ENCODE assay signal across 8 mouse cellular contexts in the genomic region with DNA sequence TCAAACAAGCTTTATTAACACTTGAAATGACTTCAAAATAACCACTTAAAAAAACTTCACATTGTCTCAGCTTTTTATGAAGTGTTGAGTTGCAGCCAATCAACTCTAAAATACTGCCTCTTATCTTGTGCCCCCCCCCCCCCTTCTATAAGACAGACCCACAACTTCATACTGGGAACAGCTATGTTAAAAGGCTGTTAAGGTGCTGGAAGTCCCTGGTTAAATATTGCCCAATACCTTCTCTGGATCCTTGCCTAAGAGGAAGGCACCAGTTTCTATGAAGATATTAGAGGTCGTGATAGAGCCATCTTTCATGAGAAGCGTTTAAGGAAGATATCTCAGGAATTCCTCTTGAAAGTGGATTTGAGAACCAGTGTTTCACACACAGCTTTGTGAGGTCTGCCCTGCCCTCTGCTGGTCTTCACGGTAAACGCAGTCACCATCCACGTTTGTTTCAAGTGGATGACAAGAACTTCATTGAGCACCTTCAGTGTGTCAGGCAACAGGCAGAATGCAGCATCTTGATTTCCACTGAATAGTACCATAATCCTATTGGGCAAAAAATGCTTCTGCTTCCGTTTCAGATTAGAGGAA.
DNase-seq lines count a peak whose midpoint lies in the region; ATAC-seq and TF ChIP-seq lines count a peak whose summit lies in the region.

No protein-coding gene starts in this region.

- DNase-seq in liver = peak; percentile 58
- DNase-seq in c-Kit-positive CD71-negative TER-119-negative erythroid progenitor cells, embryonic 14.5 days (ENCODE audit: low read depth) = peak; percentile 14
- DNase-seq in left cerebral cortex, postnatal 4 days = peak; percentile 80
- DNase-seq in thymus, postnatal 14 days = peak; percentile 53

- peak; percentile 93 for TF ChIP-seq CTCF in intestine, postnatal 0 days (IDR thresholded peaks at IDR 0.05; ENCODE audit: low read depth)

- ATAC-seq in liver, embryonic 12.5 days = no peak
- peak; percentile 54; the same call in 1 of the 2 replicates for ATAC-seq in forebrain, embryonic 16.5 days
- ATAC-seq in intestine, postnatal 0 days = no peak
- 0 out of 2 replicates have a peak, but pooled peaks have one; percentile 59 for ATAC-seq in monocyte, adult 5-6 weeks (replicated peaks; ENCODE audit: insufficient number of reproducible peaks, low FRiP score, low TSS enrichment, poor library complexity, severe bottlenecking)

- H3K36me3 ChIP-seq in liver, embryonic 12.5 days = no peaks in the 10 kb centered on the region
- H3K36me3 ChIP-seq in forebrain, embryonic 16.5 days (ENCODE audit: control insufficient read depth, insufficient read depth) = no peaks in the 10 kb centered on the region
- H3K36me3 ChIP-seq in intestine, postnatal 0 days (ENCODE audit: control insufficient read depth, insufficient read depth) = no peaks in the 10 kb centered on the region

- H3K4me1 ChIP-seq in liver, embryonic 12.5 days = no peaks in the 10 kb centered on the region
- peaks cover 6% of the 10 kb centered on the region for H3K4me1 ChIP-seq in forebrain, embryonic 16.5 days (replicated peaks; ENCODE audit: control insufficient read depth, insufficient read depth, low read length)
- no peaks in the 10 kb centered on the region for H3K4me1 ChIP-seq in intestine, postnatal 0 days (replicated peaks; ENCODE audit: control insufficient read depth, insufficient read depth, low read length)

- no peaks in the 10 kb centered on the region for H3K9me3 ChIP-seq in liver, embryonic 12.5 days (replicated peaks)
- no peaks in the 10 kb centered on the region for H3K9me3 ChIP-seq in forebrain, embryonic 16.5 days (ENCODE audit: control insufficient read depth, low read length)
- H3K9me3 ChIP-seq in intestine, postnatal 0 days (ENCODE audit: control insufficient read depth) = no peaks in the 10 kb centered on the region

- no peak overlapping the region for H3K4me2 ChIP-seq in liver, embryonic 12.5 days
- no peak overlapping the region for H3K4me2 ChIP-seq in forebrain, embryonic 16.5 days (ENCODE audit: low read length)
- H3K4me2 ChIP-seq in intestine, postnatal 0 days (replicated peaks; ENCODE audit: low read depth) = no peak overlapping the region

- WGBS in liver, embryonic 12.5 days (ENCODE audit: insufficient replicate concordance) = 2% methylated on average over 6 of the region's 6 CpGs
- 2% methylated on average over 6 of the region's 6 CpGs for WGBS in forebrain, embryonic 16.5 days
- 3% methylated on average over 6 of the region's 6 CpGs for WGBS in intestine, postnatal 0 days

- no peak overlapping the region for H3K4me3 ChIP-seq in liver, embryonic 12.5 days
- H3K4me3 ChIP-seq in forebrain, embryonic 16.5 days (replicated peaks; ENCODE audit: low read length) = no peak overlapping the region
- H3K4me3 ChIP-seq in intestine, postnatal 0 days (ENCODE audit: low read depth, low read length) = no peak overlapping the region

- no peak overlapping the region for H3K27ac ChIP-seq in liver, embryonic 12.5 days
- H3K27ac ChIP-seq in forebrain, embryonic 16.5 days (ENCODE audit: low read length) = no peak overlapping the region
- no peak overlapping the region for H3K27ac ChIP-seq in intestine, postnatal 0 days (ENCODE audit: low read depth, low read length)

- intact Hi-C loops in left cerebral cortex, postnatal 4 days (cut with DNase I) = loop anchor here (2.0 to 5.0 kb wide), 2 partner anchors 211 to 750 kb away; no protein-coding TSS in a partner anchor

- no peak overlapping the region for H3K9ac ChIP-seq in liver, embryonic 12.5 days
- no peak overlapping the region for H3K9ac ChIP-seq in forebrain, embryonic 16.5 days (replicated peaks; ENCODE audit: low read depth, low read length)
- H3K9ac ChIP-seq in intestine, postnatal 0 days (ENCODE audit: low read depth, low read length) = no peak overlapping the region

- H3K27me3 ChIP-seq in liver, embryonic 12.5 days (replicated peaks) = peaks cover 19% of the 10 kb centered on the region; the same call in 1 of the 2 replicates
- H3K27me3 ChIP-seq in forebrain, embryonic 16.5 days (replicated peaks; ENCODE audit: control insufficient read depth, insufficient read depth, low read length) = no peaks in the 10 kb centered on the region
- no peaks in the 10 kb centered on the region for H3K27me3 ChIP-seq in intestine, postnatal 0 days (replicated peaks; ENCODE audit: control insufficient read depth, insufficient read depth, low read length)

Comparison
In these comparisons a context has a peak if more than half of its experiments do, and no peak if none do; other contexts are left out.
1. DNase-seq: peak in every context shown above with its lines; median percentile 80 in left cerebral cortex, postnatal 4 days; 58 in liver; 53 in thymus, postnatal 14 days; 14 in c-Kit-positive CD71-negative TER-119-negative erythroid progenitor cells, embryonic 14.5 days.
2. ATAC-seq: peak in forebrain, embryonic 16.5 days (single experiment) and monocyte, adult 5-6 weeks (single experiment); none in liver, embryonic 12.5 days (single experiment) and intestine, postnatal 0 days (single experiment).